Comparison of ENCODE assay signal across 31 mouse cellular contexts in the genomic region with DNA sequence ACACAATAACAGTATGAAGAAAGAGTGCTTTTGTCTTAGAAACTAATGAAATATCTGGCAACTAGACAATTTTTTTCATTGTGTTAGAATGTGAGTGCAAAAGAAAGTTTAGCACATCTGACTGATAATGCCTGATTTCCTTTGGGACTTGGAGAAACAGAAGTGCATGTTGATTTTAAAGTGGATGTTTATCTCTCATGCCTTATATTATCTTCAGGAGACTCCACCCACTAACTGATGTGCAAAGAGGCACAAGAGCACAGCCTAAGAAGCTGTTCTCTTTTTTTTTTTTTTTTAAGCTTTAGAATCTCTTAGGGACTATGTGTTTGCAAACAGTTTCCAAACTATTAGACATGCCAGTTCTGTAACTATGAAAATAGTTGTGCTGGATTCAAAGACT.
"Had no signal": no experiment of that assay in that cellular context is flagged by ENCODE, and none has a peak within 500 bp of the region (broad histone marks: within the 10 kb centered on the region; RNA-seq: fewer than 3 reads in every experiment).

No protein-coding gene starts in this region.

- H3K4me3 ChIP-seq: left cerebral cortex, adult 2 months; limb, embryonic 10.5 days; limb, embryonic 12.5 days; limb, embryonic 13.5 days; limb, embryonic 15.5 days; liver, embryonic 12.5 days; liver, embryonic 13.5 days; liver, embryonic 15.5 days; lung, embryonic 15.5 days; megakaryocyte, embryonic 14.5 days; midbrain, embryonic 10.5 days; midbrain, embryonic 12.5 days; midbrain, embryonic 13.5 days; midbrain, embryonic 15.5 days; myocyte; neural tube, embryonic 12.5 days had no signal

- DNase-seq: left cerebral cortex, postnatal 4 days; liver; liver, embryonic 13.5 days; liver, postnatal 0 days; lung, adult 18-20 months; lung, adult 2 months; lung, postnatal 10 days; lung, postnatal 14 days; lung, postnatal 4 days; midbrain, embryonic 14.5 days had no signal

- H3K36me3 ChIP-seq: limb, embryonic 10.5 days; limb, embryonic 12.5 days; limb, embryonic 13.5 days; limb, embryonic 15.5 days; liver, embryonic 12.5 days; liver, embryonic 13.5 days; liver, embryonic 15.5 days; lung, embryonic 15.5 days; midbrain, embryonic 10.5 days; midbrain, embryonic 12.5 days; midbrain, embryonic 13.5 days; midbrain, embryonic 15.5 days; neural tube, embryonic 12.5 days had no signal

- H3K4me1 ChIP-seq: limb, embryonic 10.5 days; limb, embryonic 12.5 days; limb, embryonic 13.5 days; limb, embryonic 15.5 days; liver, embryonic 12.5 days; lung, embryonic 15.5 days; megakaryocyte, embryonic 14.5 days; midbrain, embryonic 10.5 days; midbrain, embryonic 12.5 days; midbrain, embryonic 13.5 days; midbrain, embryonic 15.5 days; neural tube, embryonic 12.5 days had no signal

- H3K9ac ChIP-seq: limb, embryonic 12.5 days; limb, embryonic 13.5 days; limb, embryonic 15.5 days; liver, embryonic 12.5 days; liver, embryonic 13.5 days; liver, embryonic 14.5 days; liver, embryonic 15.5 days; liver, postnatal 0 days; lung, embryonic 15.5 days; midbrain, embryonic 12.5 days; midbrain, embryonic 13.5 days; midbrain, embryonic 15.5 days; neural tube, embryonic 12.5 days had no signal

- H3K4me2 ChIP-seq: limb, embryonic 12.5 days; limb, embryonic 13.5 days; limb, embryonic 15.5 days; liver, embryonic 11.5 days; liver, embryonic 12.5 days; liver, embryonic 13.5 days; liver, embryonic 15.5 days; lung, embryonic 15.5 days; midbrain, embryonic 11.5 days; midbrain, embryonic 12.5 days; midbrain, embryonic 13.5 days; midbrain, embryonic 15.5 days; neural tube, embryonic 12.5 days had no signal

- H3K9me3 ChIP-seq: limb, embryonic 10.5 days; limb, embryonic 12.5 days; limb, embryonic 13.5 days; limb, embryonic 15.5 days; liver, embryonic 12.5 days; liver, embryonic 13.5 days; liver, embryonic 15.5 days; lung, embryonic 15.5 days; midbrain, embryonic 10.5 days; midbrain, embryonic 12.5 days; midbrain, embryonic 13.5 days; midbrain, embryonic 15.5 days; neural tube, embryonic 12.5 days had no signal

- H3K27ac ChIP-seq: left cerebral cortex, adult 2 months; limb, embryonic 10.5 days; limb, embryonic 12.5 days; limb, embryonic 13.5 days; limb, embryonic 15.5 days; liver, embryonic 12.5 days; liver, embryonic 13.5 days; liver, embryonic 14.5 days; liver, embryonic 15.5 days; lung, embryonic 15.5 days; macrophage; midbrain, embryonic 10.5 days; midbrain, embryonic 12.5 days; midbrain, embryonic 13.5 days; midbrain, embryonic 15.5 days; neural tube, embryonic 12.5 days had no signal

- ATAC-seq: liver, embryonic 12.5 days; liver, postnatal 0 days; lung, postnatal 0 days; midbrain, embryonic 13.5 days; midbrain, embryonic 15.5 days; midbrain, embryonic 16.5 days had no signal

- H3K27me3 ChIP-seq: liver, embryonic 13.5 days; liver, embryonic 15.5 days; lung, embryonic 15.5 days; midbrain, embryonic 15.5 days had no signal
